Mouse (Mus musculus) embryonic fibroblast, embryonic 13.5 days (primary cell): ENCODE results near the gene Gtsf1.

Source experiments
- CTCF ChIP-seq: IDR thresholded peaks from 2 replicates; pipeline ENCODE4 v1.5.1; 2011; ENCODE audit warnings: mild to moderate bottlenecking, control low read depth, low read length, moderate library complexity, borderline replicate concordance; ENCODE audit not compliant: insufficient read depth
- POLR2A ChIP-seq: IDR thresholded peaks from 2 replicates; pipeline ENCODE4 v1.6.1; 2011; ENCODE audit warnings: low read depth, mild to moderate bottlenecking, control low read depth, low read length, moderate library complexity

GRCm38 (mm10) chr15:103371741-103372140 lies 58.5 kb downstream of the Gtsf1 start:
- TF ChIP-seq CTCF, result no peak
- no peak for TF ChIP-seq POLR2A
